Mouse (Mus musculus) liver, adult (tissue): ENCODE measurements around the gene Hexdc.

ENCODE experiments used
- GATA4 ChIP-seq: IDR thresholded peaks from 2 replicates; pipeline ENCODE4 v1.6.1; 2014; ENCODE audit warnings: mild to moderate bottlenecking, low read length; ENCODE audit not compliant: insufficient replicate concordance

Gene Hexdc

GRCm38 (mm10) chr11:121204161-121205006 lies at the start of gene Hexdc, which contains the start of gene Ogfod3:
Gene Hexdc (plus strand): TSS chr11:121204433.
Gene Ogfod3 (minus strand): TSS chr11:121204711.
- TF ChIP-seq GATA4 = peak; percentile 7; the same call in 1 of the 2 replicates

GRCm38 (mm10) chr11:121156411-121156891 lies 47.8 kb upstream of the Hexdc start:
- no peak for TF ChIP-seq GATA4

GRCm38 (mm10) chr11:121159971-121160370 lies 44.3 kb upstream of the Hexdc start, which contains the start of gene Uts2r:
Gene Uts2r (plus strand): TSS chr11:121160271.
- TF ChIP-seq GATA4 = no peak

- no peak for TF ChIP-seq GATA4
Measured at GRCm38 (mm10) chr11:121160636-121161346, 43.4 kb upstream of the Hexdc start.

GRCm38 (mm10) chr11:121163751-121164150 lies 40.5 kb upstream of the Hexdc start:
- TF ChIP-seq GATA4 = no peak

- TF ChIP-seq GATA4 = no peak
Measured at GRCm38 (mm10) chr11:121173203-121173602, 31.0 kb upstream of the Hexdc start.

GRCm38 (mm10) chr11:121174234-121174633 lies 30.0 kb upstream of the Hexdc start:
- no peak for TF ChIP-seq GATA4

GRCm38 (mm10) chr11:121176285-121177270 lies 27.7 kb upstream of the Hexdc start:
- TF ChIP-seq GATA4 = no peak

- TF ChIP-seq GATA4 = no peak
Measured at GRCm38 (mm10) chr11:121189681-121190080, 14.6 kb upstream of the Hexdc start.

GRCm38 (mm10) chr11:121192742-121193141 lies 11.5 kb upstream of the Hexdc start:
- TF ChIP-seq GATA4 = no peak

- no peak for TF ChIP-seq GATA4
Measured at GRCm38 (mm10) chr11:121193415-121193814, 10.8 kb upstream of the Hexdc start.

- no peak for TF ChIP-seq GATA4
Measured at GRCm38 (mm10) chr11:121198622-121199021, 5.6 kb upstream of the Hexdc start.

GRCm38 (mm10) chr11:121199851-121200250 lies 4.4 kb upstream of the Hexdc start:
- TF ChIP-seq GATA4 = no peak

- no peak for TF ChIP-seq GATA4
Measured at GRCm38 (mm10) chr11:121200781-121201180, 3.5 kb upstream of the Hexdc start.

GRCm38 (mm10) chr11:121201436-121202198 lies 2.6 kb upstream of the Hexdc start:
- no peak for TF ChIP-seq GATA4

- no peak for TF ChIP-seq GATA4
Measured at GRCm38 (mm10) chr11:121203859-121204160, 423 bp upstream of the Hexdc start.
